Mouse (Mus musculus) 3134 (cell line): ENCODE results near the gene Chadl.
"Not testable (repeated sequence)": the region's sequence is repeated elsewhere in the genome, so short reads cannot be mapped to it uniquely, and the experiment has no call there.

ENCODE experiments used
- DNase-seq: peaks from one replicate; pipeline ENCODE4 v3.0.0-alpha.2; 2011; ENCODE audit warnings: low spot score; ENCODE audit not compliant: insufficient read length; ENCODE audit errors: extremely low read depth

The Chadl gene

DNA sequence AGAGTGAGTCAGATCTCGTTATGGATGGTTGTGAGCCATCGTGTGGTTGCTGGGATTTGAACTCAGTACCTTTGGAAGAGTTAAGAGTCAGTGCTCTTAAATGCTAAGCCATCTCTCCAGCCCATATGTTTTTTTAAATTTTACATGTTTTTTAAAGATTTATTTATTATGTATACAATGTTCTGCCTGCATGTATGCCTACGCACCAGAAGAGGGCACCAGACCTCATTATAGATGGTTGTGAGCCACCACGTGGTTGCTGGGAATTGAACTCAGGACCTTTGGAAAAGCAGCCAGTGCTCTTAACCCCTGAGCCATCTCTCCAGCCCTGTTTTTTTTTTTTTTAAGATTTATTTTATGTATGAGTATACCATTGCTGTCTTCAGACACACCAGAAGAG, 4.3 kb upstream of the Chadl start:
- not testable (repeated sequence) for DNase-seq

DNA sequence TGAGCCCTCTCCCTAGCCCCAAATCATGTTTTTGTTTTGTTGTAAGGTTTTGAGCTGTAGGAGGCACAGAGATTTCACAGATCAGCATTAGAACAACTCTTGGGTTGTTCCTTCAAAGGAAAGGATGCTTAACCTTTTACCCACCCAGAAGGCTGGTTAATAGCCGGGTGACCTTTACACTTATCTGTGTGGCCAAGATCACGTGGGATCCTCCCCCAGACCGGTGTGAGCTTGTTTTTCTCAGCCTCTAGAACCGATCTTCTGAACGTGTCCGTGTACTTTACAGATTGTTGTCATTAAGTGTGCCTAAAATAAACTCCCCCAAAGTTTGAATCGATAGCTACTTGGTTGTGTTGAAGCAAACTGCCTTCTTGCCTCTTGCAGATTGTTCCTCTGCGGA, 3.5 kb upstream of the Chadl start:
- no peak for DNase-seq

DNA sequence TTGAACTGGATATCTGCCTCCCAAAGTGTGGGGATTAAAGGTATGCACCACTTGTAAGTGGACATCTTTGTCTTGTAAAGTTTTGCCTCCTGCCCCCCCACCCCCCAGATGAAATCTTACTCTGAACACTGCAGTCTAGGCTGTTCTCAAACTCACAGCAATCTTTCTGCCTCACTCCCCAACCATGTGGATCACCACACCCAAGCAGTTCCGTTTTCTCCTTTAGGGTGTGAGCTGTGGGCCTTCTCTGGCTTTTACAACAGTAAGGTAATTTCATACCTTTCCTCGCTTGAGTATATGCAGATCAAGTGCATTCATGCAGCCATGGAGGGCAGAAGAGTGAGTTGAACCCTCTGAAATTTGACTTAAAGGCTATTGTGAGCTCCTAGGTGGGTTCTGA, 3.1 kb upstream of the Chadl start:
- DNase-seq, result no peak

DNA sequence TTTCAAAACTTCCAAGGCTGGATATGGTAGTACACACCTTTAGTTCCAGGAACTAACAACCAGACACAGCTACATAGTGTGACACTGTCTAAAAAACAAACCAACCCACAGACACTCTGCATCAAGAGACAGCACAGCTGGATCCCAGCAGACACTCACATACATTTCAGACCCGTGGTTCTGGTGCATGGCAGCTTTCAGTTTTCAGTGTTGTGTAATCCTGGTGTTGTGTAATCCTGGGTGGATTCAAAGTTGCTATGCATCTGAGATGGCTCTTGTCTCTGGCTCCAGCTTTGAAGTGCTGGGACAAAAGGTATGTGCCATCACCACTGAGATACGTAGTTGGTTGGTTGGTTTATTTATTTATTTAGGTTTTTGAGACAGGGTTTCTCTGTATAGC, 1.4 kb upstream of the Chadl start:
- no peak for DNase-seq

DNA sequence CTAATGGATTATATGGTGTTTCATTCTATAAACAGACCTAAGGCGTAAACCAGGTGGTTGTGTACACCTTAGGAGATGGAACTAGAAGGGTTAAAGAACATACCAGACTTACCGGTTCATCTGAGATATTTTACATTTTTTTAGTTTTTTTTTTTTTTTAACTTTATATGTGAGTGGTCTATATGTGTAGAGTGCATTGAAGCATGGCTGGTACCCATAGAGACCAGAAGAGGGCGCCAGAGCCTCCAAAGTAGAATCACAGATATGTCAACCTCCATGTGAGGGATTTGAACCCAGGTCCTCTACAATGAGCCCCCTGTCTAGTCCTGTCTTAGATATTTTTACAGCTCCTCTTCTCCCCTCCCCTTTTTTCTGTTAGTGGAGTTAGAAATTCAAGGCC, 760 bp upstream of the Chadl start:
- DNase-seq, result no peak

DNA sequence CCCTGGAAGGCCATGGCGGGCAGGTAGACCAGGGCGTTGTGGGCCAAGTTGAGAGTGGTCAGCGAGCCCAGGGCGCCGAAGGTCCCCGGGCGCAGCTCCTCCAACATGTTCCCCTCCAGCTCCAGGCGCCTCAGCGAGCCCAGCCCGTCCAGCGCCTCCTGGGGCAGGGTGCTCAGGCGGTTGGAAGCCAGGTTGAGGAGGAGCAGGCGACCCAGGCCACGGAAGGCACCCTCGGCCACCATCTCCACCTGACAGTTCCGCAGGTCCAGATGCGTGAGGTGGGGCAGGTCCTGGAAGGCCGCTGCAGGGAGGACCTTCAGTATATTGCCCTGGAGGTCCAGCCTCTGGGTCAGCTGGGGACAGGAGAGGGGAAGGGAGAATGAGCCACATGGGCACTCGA, 2.2 kb downstream of the Chadl start:
- no peak for DNase-seq

DNA sequence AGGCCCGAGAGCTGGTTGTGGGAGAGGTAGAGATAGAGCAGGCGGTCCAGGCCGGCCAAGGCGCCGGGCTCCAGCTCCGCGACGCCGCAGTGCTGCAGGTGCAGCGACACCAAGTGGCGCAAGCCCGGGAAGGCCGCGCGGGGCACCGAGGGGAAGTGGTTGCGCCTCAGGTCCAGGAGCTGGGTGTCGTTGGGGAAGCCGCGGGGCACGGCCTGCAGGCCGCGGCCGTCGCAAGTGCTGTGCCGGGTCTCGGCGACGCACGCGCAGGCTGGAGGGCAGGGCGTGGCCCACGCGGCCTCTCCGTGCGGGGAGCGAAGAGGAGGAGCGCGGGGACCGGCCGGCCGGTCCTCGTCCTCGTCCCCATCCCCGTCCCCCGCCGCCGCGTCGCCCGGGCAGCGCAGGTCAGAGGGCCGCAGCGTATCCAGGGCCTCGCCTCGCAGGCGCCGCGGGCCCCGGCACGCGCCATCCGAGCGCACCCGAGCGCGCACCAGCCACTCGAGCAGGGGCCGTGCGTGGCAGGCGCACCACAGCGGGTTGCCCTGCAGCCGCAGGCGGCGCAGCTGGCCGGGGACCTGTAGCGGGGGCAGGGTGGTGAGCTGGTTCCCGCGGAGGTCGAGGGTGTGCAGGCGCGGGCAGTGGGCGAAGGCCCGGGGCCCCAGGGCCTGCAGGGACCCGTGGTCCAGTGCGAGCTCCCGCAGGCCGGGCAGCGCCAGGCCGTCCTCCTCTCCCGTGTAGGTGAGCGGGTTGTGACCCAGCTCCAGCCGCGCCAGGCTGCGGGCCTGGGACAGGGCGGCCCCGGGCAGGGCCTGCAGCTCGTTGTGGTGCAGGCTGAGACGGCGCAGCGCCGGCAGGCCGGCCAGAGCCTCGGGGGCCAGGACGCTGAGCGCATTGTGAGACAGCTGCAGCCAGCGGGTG, 2.9 kb downstream of the Chadl start:
- no peak for DNase-seq

DNA sequence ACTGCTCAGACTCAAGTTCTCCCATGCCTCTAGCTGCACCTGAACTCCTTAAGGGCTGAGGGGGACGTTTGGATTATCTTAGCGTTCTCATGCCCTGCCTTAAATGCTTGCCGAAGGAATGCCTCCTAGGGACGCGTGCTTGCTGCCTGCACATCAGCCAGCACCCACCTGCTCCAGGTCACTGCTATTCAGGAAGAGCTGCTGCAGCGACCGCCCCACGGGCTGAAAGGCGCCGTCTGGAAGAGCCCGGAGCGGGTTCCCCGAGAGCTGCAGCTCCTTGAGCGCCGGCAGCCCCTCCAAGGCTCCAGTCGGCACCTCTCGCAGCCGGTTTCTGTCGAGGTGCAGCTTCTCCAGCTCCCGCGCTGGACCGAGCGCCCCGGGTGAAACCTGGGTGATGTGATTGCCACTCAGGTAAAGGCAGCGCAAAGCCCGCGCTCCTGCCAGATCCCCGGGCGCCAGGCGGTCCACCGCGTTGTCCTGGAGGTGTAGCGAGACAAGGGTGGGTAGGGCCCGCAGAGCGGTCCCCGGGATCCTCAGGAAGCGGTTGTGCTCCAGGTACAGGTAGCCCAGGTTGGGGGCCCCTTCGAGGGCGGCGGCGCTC, 3.6 kb downstream of the Chadl start:
- DNase-seq, result no peak

DNA sequence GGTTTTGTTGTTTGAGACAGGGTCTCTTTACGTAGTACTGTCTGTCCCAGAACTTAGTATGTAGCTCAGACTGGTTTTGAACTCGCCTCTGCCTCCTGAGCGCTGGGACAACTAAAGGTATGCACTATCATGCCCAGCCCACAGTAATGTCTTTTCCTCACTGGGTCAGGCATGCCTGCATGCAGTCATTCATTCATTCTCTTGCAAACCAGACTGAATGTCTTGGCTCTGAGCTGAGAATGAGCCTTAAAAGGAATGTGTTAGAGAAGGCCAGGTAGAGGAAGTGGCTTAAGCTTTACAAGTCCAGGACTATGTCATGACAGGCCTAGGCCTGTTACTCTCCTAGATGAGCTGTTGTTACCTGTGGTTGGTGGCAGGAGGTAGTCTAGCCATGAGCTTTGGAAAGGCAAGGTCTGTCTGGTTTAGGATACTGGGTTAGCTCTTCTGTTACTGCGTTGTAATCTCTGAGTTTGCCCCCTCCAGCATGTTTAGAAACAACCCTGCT, 16.7 kb downstream of the Chadl start:
- no peak for DNase-seq

DNA sequence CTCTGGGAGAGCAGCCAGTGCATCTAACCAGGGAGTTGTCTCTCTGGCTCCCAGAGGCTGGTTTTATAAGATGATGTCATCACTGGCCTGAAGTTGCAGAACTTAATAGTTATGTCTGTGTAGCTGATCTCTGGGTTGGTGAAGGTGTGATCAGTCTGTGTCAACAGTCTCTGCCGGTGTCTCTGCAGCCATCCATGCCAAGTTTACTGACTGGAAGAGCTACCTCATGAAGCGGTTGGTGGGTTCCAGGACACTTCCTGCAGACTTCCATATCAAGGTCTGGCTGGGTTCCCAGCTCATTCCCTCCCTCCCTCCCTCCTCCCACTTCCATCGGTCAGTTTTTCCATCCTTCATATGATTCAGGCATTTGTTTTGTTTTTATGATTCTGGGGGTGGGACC, 20.4 kb downstream of the Chadl start:
- DNase-seq, result no peak

DNA sequence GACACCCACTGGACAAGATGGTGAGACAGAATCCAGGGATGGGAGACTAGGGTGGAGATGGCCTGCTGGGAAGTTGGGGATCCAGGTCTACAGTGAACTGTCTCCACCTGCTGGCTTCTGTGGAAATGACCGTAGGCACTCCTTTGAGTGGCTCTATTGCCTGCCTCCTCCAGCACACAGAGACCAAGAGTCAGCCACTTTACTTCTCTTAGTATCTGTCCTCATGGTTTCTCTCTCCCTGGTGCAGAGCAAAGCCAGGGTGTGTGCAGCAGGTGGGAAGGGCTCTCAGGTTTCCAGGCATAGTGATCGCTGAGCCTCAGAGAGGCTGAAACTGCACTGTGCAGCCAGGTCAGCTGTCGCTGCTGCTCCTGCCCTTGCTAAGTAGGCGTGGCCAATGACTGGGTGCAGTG, 26.9 kb downstream of the Chadl start:
- no peak for DNase-seq

DNA sequence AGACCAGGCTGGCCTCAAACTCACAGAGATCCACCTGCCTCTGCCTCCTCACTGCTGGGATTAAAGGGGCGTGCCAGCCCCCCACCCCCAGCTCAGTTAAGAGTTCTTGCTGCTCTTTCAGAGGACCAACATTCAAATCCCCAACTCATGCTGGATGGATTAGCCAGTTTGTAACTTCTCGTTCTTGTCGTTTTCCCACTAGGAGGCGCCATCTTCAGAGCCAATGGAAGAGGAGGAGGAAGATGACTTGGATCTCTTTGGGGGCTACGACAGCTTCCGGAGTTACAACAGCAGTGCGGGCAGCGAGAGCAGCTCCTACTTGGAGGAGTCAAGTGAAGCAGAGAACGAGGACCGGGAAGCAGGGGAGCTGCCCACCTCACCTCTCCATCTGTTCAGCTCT, 30.1 kb downstream of the Chadl start:
- no peak for DNase-seq

DNA sequence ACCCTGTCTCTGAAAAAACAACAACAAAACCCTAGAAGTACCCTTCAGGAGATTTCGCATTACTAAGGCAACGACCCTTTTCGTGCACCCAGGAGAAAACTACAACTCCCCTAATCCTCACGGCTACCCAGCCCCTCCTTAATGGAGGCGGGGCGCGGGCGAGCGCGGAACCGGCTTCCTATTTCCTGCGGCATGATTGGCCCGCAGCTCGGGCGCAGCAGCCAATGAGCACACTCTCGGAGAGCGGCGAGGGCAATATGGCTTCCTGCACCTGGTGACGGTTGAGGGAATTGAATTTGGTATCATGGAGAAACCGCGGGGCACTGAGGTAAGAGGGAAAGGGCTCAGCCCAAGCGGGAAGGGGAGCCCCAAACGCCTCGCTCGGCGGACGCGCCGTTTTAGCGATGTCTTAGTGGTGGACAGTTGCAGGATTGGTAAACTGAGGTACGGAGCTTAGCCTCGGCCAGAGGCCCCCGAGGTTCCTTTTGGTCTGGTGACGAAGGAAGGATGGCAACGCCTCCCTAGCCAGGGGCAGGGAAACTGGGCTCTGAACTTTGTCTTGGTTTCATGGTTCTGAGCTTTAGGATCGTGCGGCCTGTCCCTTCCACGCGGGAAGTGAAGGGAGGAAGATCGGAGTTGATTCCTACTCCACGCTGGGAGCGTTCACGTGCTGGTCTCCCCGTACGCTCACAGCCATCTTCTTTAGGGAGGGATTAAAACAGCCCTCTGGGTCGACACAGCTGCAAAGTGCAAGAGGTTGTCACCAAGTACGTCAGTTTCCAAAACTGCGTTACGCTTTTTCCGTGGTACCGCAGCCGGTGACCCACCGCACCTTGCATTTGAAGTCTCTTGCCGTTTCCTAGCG, 33.2 kb downstream of the Chadl start, which contains the start of gene L3mbtl2:
Gene L3mbtl2 (plus strand): TSS at position 193 of the 865 bp plus-strand sequence.
- DNase-seq, result peak; percentile 89

DNA sequence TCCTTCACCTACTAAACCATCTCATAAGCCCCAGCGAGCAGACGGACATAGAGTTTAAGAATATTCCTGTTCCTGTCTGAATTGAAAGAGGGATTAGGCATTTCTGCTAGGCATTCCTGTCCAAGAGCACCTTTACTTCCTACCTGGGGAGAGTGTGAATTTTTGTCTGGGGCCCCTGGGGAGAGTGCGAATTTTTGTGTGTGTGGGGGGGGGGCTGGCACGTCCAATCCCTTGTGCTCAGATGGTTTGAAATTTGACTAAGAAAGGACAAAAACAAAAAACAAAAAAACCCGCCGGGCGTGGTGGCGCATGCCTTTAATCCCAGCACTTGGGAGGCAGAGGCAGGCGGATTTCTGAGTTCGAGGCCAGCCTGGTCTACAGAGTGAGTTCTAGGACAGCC, 33.8 kb downstream of the Chadl start:
- no peak for DNase-seq

DNA sequence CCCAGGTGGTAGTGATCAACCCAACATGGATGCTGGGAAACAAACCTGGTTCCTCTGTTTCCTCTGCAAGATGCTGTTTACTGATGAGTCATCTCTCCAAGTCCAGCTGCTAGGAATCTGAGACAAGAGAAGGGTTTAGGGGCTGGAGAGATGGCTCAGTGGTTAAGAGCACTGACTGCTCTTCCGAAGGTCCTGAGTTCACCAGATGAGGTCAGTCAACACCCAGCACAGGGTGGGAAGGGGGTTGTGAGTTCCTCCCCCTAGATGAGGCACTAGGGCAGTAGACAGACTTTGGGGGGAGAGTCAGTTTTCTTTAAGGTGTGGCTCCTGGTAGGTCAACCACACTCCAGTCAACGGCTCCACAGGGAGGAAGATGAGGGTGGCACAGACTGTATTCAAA, 35.4 kb downstream of the Chadl start:
- DNase-seq, result no peak

DNA sequence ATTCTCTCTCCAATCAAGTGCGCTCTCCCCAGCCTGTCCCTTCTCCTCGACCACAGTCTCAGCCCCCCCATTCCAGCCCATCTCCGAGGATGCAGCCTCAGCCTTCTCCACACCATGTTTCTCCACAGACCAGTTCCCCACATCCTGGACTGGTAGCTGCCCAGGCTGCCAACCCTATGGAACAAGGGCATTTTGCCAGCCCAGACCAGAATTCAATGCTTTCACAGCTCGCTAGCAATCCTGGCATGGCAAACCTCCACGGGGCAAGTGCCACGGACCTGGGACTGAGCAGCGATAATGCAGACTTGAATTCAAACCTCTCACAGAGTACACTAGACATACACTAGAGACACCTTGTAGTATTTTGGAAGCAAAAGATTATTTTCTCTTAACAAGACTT, 46.5 kb downstream of the Chadl start:
- DNase-seq, result no peak

DNA sequence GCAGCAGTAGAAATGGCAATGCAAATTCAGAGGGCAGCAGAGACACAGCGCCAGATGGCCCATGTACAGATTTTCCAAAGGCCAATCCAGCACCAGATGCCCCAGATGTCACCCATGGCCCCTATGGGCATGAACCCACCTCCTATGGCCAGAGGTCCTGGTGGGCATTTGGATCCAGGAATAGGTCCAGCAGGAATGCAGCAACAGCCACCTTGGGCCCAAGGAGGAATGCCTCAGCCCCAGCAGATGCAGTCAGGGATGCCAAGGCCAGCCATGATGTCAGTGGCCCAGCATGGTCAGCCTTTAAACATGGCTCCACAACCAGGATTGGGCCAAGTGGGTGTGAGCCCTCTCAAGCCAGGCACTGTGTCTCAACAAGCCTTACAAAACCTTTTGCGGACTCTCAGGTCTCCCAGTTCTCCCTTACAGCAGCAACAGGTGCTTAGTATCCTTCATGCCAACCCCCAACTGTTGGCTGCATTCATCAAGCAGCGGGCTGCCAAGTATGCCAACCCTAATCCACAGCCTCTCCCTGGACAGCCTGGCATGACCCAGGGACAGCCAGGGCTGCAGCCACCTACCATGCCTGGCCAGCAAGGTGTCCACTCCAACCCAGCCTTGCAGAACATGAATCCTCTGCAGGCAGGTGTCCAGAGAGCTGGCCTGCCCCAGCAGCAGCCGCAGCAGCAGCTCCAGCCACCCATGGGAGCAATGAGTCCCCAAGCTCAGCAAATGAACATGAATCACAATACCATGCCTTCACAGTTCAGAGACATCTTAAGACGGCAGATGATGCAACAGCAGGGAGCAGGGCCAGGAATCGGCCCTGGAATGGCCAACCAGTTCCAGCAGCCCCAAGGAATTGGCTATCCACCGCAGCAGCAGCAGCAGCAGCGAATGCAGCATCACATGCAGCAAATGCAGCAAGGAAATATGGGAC, 47.3 kb downstream of the Chadl start:
- DNase-seq, result peak; percentile 34
